Mouse (Mus musculus) CH12.LX (cell line): Measurements from ENCODE around the gene Polr3k. TPM values are rescaled to one million over a fixed set of nuclear protein-coding genes. Genes with fewer than 3 reads are reported as not detected.
A peak's percentile ranks its signal among the peaks of the same experiment; 100 is the strongest.

Experiments
- DNase-seq: peaks from one replicate; pipeline ENCODE4 v3.0.0-alpha.2; 2013; ENCODE audit errors: extremely low read depth
- H3K27ac ChIP-seq: 2 replicates; pipeline ENCODE4 v1.5.1; 2012; ENCODE audit warnings: low read depth, mild to moderate bottlenecking, control low read depth, moderate library complexity; ENCODE audit not compliant: insufficient read depth
- H3K27me3 ChIP-seq: replicated peaks from 2 replicates; pipeline ENCODE3; 2012; ENCODE audit warnings: inconsistent platforms
- H3K36me3 ChIP-seq, 2 experiments: replicated peaks in 1 of 2; 2 replicates each; pipeline versions ENCODE3 to v1.6.1; 2012; ENCODE audit warnings: inconsistent platforms in 1 of 2, low read length in 1 of 2, mild to moderate bottlenecking in 1 of 2, mixed read lengths in 1 of 2, moderate library complexity in 1 of 2; ENCODE audit not compliant: control insufficient read depth in 1 of 2, insufficient read depth in 1 of 2
- H3K4me1 ChIP-seq, 2 experiments: 2 replicates each; pipeline ENCODE4 v1.6.1; 2012; ENCODE audit warnings: inconsistent platforms in 1 of 2, moderate library complexity in 1 of 2; ENCODE audit not compliant: insufficient read depth in 2 of 2, control insufficient read depth in 1 of 2
- H3K4me2 ChIP-seq: 2 replicates; pipeline ENCODE4 v1.6.1; 2012; ENCODE audit warnings: low read depth, mild to moderate bottlenecking, control low read depth; ENCODE audit not compliant: poor library complexity, insufficient read depth, severe bottlenecking
- H3K4me3 ChIP-seq, 3 experiments: fragments of 150-350 bp in 1 of 3; sonication (generic) in 1 of 3; replicated peaks in 1 of 3; 2 replicates each; pipeline versions ENCODE3 to v1.5.1; 2011 to 2012; ENCODE audit warnings: low read depth in 2 of 3, low read length in 2 of 3, mild to moderate bottlenecking in 2 of 3, moderate library complexity in 2 of 3, control low read depth in 1 of 3, improper control_type of control experiment in 1 of 3, inconsistent platforms in 1 of 3, mixed read lengths in 1 of 3; ENCODE audit not compliant: poor library complexity in 1 of 3
- H3K79me2 ChIP-seq: replicated peaks from 2 replicates; pipeline ENCODE4 v1.6.1; 2012; ENCODE audit warnings: mild to moderate bottlenecking, moderate library complexity; ENCODE audit not compliant: control insufficient read depth, poor library complexity, insufficient read depth, severe bottlenecking; ENCODE audit errors: extremely low read depth
- H3K9ac ChIP-seq: 2 replicates; pipeline ENCODE4 v1.6.1; 2012; ENCODE audit warnings: low read depth, mild to moderate bottlenecking, control low read depth, moderate library complexity; ENCODE audit not compliant: insufficient read depth
- H3K9me3 ChIP-seq: replicated peaks from 2 replicates; pipeline ENCODE3; 2012; ENCODE audit warnings: low read length, inconsistent platforms, mixed read lengths
- BHLHE40 ChIP-seq: IDR thresholded peaks from 2 replicates; pipeline ENCODE4 v1.6.1; 2011; ENCODE audit warnings: mild to moderate bottlenecking, low read depth, low read length, improper control_type of control experiment
- CHD1 ChIP-seq: IDR thresholded peaks from 2 replicates; pipeline ENCODE4 v1.6.1; 2012; ENCODE audit warnings: low read depth, low read length, improper control_type of control experiment, inconsistent platforms
- CTCF ChIP-seq, 2 experiments: IDR thresholded peaks in 1 of 2; conservative IDR thresholded peaks in 1 of 2; 2 replicates each; pipeline ENCODE4 v1.5.1; 2011 to 2012; ENCODE audit warnings: low read depth in 2 of 2, low read length in 2 of 2, improper control_type of control experiment in 1 of 2, inconsistent platforms in 1 of 2, mild to moderate bottlenecking in 1 of 2, moderate library complexity in 1 of 2
- ELF1 ChIP-seq: IDR thresholded peaks from 2 replicates; pipeline ENCODE4 v1.6.1; 2014; ENCODE audit warnings: low read depth, mild to moderate bottlenecking, inconsistent platforms, low read length, improper control_type of control experiment
- EP300 ChIP-seq: IDR thresholded peaks from 2 replicates; pipeline ENCODE4 v1.6.1; 2011; ENCODE audit warnings: low read length, improper control_type of control experiment
- ETS1 ChIP-seq: conservative IDR thresholded peaks from 2 replicates; pipeline ENCODE4 v1.6.1; 2012; ENCODE audit warnings: low read depth, mild to moderate bottlenecking, inconsistent platforms, low read length, improper control_type of control experiment, moderate library complexity
- HCFC1 ChIP-seq: IDR thresholded peaks from 2 replicates; pipeline ENCODE4 v1.6.1; 2012; ENCODE audit warnings: low read depth, mild to moderate bottlenecking, inconsistent platforms, low read length, improper control_type of control experiment
- IRF4 ChIP-seq: IDR thresholded peaks from 2 replicates; pipeline ENCODE4 v1.6.1; 2014; ENCODE audit warnings: low read depth, mild to moderate bottlenecking, inconsistent platforms, low read length, improper control_type of control experiment
- JUN ChIP-seq: IDR thresholded peaks from 2 replicates; pipeline ENCODE4 v1.6.1; 2011; ENCODE audit warnings: low read depth, mild to moderate bottlenecking, low read length, improper control_type of control experiment, moderate library complexity; ENCODE audit not compliant: insufficient read depth
- KAT2A ChIP-seq: IDR thresholded peaks from 2 replicates; pipeline ENCODE4 v1.6.1; 2012; ENCODE audit warnings: low read length, improper control_type of control experiment, inconsistent platforms; ENCODE audit not compliant: insufficient replicate concordance
- MAFK ChIP-seq: IDR thresholded peaks from 2 replicates; pipeline ENCODE4 v1.6.1; 2011; ENCODE audit warnings: low read length, improper control_type of control experiment; ENCODE audit not compliant: insufficient replicate concordance
- MAX ChIP-seq: IDR thresholded peaks from 2 replicates; pipeline ENCODE4 v1.6.1; 2011; ENCODE audit warnings: low read length, improper control_type of control experiment
- MAZ ChIP-seq: IDR thresholded peaks from 2 replicates; pipeline ENCODE4 v1.6.1; 2012; ENCODE audit warnings: low read depth, mild to moderate bottlenecking, inconsistent platforms, low read length, improper control_type of control experiment, moderate library complexity
- MEF2A ChIP-seq: IDR thresholded peaks from 2 replicates; pipeline ENCODE4 v1.6.1; 2014; ENCODE audit warnings: low read depth, mild to moderate bottlenecking, inconsistent platforms, low read length, improper control_type of control experiment, borderline replicate concordance
- NELFE ChIP-seq: IDR thresholded peaks from 2 replicates; pipeline ENCODE4 v1.6.1; 2011; ENCODE audit warnings: low read depth, low read length, improper control_type of control experiment
- PAX5 ChIP-seq: IDR thresholded peaks from 2 replicates; pipeline ENCODE4 v1.6.1; 2012; ENCODE audit warnings: low read length, inconsistent platforms, mixed read lengths
- POLR2A ChIP-seq: IDR thresholded peaks from 2 replicates; pipeline ENCODE4 v1.6.1; 2011; ENCODE audit warnings: low read depth, mild to moderate bottlenecking, improper control_type of control experiment, low read length
- POLR2AphosphoS2 ChIP-seq: IDR thresholded peaks from 2 replicates; pipeline ENCODE4 v1.6.1; 2011; ENCODE audit warnings: low read depth, low read length, improper control_type of control experiment
- RAD21 ChIP-seq: IDR thresholded peaks from 2 replicates; pipeline ENCODE4 v1.6.1; 2011; ENCODE audit warnings: low read depth, mild to moderate bottlenecking, low read length, improper control_type of control experiment, moderate library complexity
- RCOR1 ChIP-seq: conservative IDR thresholded peaks from 2 replicates; pipeline ENCODE4 v1.6.1; 2012; ENCODE audit warnings: low read depth, mild to moderate bottlenecking, inconsistent platforms, low read length, improper control_type of control experiment
- SMC3 ChIP-seq: IDR thresholded peaks from 2 replicates; pipeline ENCODE4 v1.6.1; 2011; ENCODE audit warnings: low read depth, low read length, improper control_type of control experiment
- TBP ChIP-seq: conservative IDR thresholded peaks from 2 replicates; pipeline ENCODE4 v1.6.1; 2011; ENCODE audit warnings: low read depth, low read length, improper control_type of control experiment
- TCF12 ChIP-seq: IDR thresholded peaks from 2 replicates; pipeline ENCODE4 v1.6.1; 2014; ENCODE audit warnings: low read depth, mild to moderate bottlenecking, inconsistent platforms, low read length, improper control_type of control experiment
- UBTF ChIP-seq: IDR thresholded peaks from 2 replicates; pipeline ENCODE4 v1.6.1; 2012; ENCODE audit warnings: low read depth, mild to moderate bottlenecking, inconsistent platforms, low read length, improper control_type of control experiment, moderate library complexity
- USF1 ChIP-seq: IDR thresholded peaks from 2 replicates; pipeline ENCODE4 v1.6.1; 2014; ENCODE audit warnings: low read depth, mild to moderate bottlenecking, inconsistent platforms, low read length, improper control_type of control experiment
- USF2 ChIP-seq: conservative IDR thresholded peaks from 2 replicates; pipeline ENCODE4 v1.6.1; 2011; ENCODE audit warnings: low read depth, low read length, improper control_type of control experiment
- ZKSCAN1 ChIP-seq: IDR thresholded peaks from 2 replicates; pipeline ENCODE4 v1.6.1; 2012; ENCODE audit warnings: low read depth, inconsistent platforms, low read length, improper control_type of control experiment, borderline replicate concordance
- ZNF384 ChIP-seq: IDR thresholded peaks from 2 replicates; pipeline ENCODE4 v1.6.1; 2012; ENCODE audit warnings: low read depth, low read length, improper control_type of control experiment, inconsistent platforms
- dilution Hi-C: fragments of 300-500 bp; cut with MboI; formaldehyde crosslinking; loops from 2 replicates; pipeline ENCODE4 v1.14.3; 2020; ENCODE audit warnings: low sequenced_read_pairs; ENCODE audit not compliant: extremely low pct_unique_long_range_greater_than_20kb, extremely low pct_ligation_motif_present
- in situ Hi-C: fragments of 300-500 bp; cut with MboI; formaldehyde crosslinking; loops from 3 replicates; pipeline ENCODE4 v1.14.3; 2019; ENCODE audit warnings: low sequenced_read_pairs, low pct_ligation_motif_present, low pct_unique_long_range_greater_than_20kb, mixed read lengths
- polyA plus RNA-seq: library from polyadenylated mRNA; unstranded; fragments of >175 nt; gene quantifications from 2 replicates; pipeline ENCODE4 v1.2.1, GENCODE M21; 2012; ENCODE audit warnings: low read depth; ENCODE audit not compliant: insufficient read length
- total RNA-seq, 2 experiments: library from RNA; depleted of rRNA; stranded (reverse); fragments of 300-350 nt in 1 of 2; fragments of >200 nt in 1 of 2; gene quantifications; 2 replicates each; pipeline ENCODE4 v1.2.3; 2012 to 2014

Polr3k gene
- total and polyA plus RNA-seq, 3 experiments: 28.5 to 50.7 (median 38.3) TPM

- in situ Hi-C loops: no loop called here
Observed at GRCm38 (mm10) chr2:181883022-181883749, 19.0 kb downstream of the Polr3k start.

DNA sequence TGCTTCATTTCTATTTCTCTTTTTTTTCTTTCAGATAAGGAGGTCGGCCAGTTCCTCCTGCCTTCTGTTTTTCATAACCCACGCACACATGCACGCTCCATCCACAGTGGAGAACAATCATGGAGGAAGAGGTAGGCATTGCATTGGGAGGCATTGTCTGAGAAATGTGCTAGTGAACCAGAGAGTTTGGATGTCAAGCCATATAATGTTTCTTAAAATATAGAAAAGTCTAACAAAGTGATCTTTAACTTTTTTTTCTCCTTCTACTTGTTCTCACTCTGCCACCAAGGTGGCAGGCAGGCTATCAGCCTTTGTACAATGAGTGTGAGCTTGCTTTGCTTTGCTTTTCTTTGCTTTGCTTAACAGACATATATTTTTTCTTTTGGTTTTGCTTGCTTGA, 53.7 kb downstream of the Polr3k start:
- Histone ChIP-seq H3K27ac (no peak overlapping the region), H3K36me3 (no peaks in the 10 kb centered on the region), H3K4me1 (no peaks in the 10 kb centered on the region), H3K79me2 (no peaks in the 10 kb centered on the region), H3K9me3 (no peaks in the 10 kb centered on the region), H3K9ac (no peak overlapping the region), H3K4me3 (no peak overlapping the region), H3K4me2 (no peak overlapping the region), H3K27me3 (no peaks in the 10 kb centered on the region)
- DNase-seq: peak; percentile 69
- no peak for TF ChIP-seq ZKSCAN1
- TF ChIP-seq RAD21: no peak
- no peak for TF ChIP-seq UBTF
- no peak for TF ChIP-seq EP300
- no peak for TF ChIP-seq MAFK
- no peak for TF ChIP-seq USF1
- TF ChIP-seq TBP: no peak
- TF ChIP-seq NELFE: no peak
- no peak for TF ChIP-seq MAX
- no peak for TF ChIP-seq JUN
- no peak for TF ChIP-seq CTCF (conservative IDR thresholded peaks at IDR 0.05 in 1 of 2, IDR thresholded peaks at IDR 0.05 in 1 of 2; ENCODE audit: low read depth in 2 of 2, low read length in 2 of 2)
- no peak for TF ChIP-seq ZNF384
- no peak for TF ChIP-seq POLR2AphosphoS2
- TF ChIP-seq KAT2A: no peak
- no peak for TF ChIP-seq MAZ
- no peak for TF ChIP-seq ETS1
- no peak for TF ChIP-seq ELF1
- no peak for TF ChIP-seq HCFC1
- TF ChIP-seq SMC3: no peak
- no peak for TF ChIP-seq RCOR1
- dilution Hi-C loops (no loop called here), in situ Hi-C loops (no loop called here)

More at GRCm38 (mm10) chr2:181883022-181883749, 19.0 kb downstream of the Polr3k start:
- DNase-seq: no peak
- Histone ChIP-seq H3K4me2 (no peak overlapping the region), H3K4me3 (no peak overlapping the region), H3K9me3 (no peaks in the 10 kb centered on the region), H3K27me3 (no peaks in the 10 kb centered on the region), H3K79me2 (no peaks in the 10 kb centered on the region), H3K27ac (no peak overlapping the region), H3K4me1 (no peaks in the 10 kb centered on the region), H3K36me3 (no peaks in the 10 kb centered on the region), H3K9ac (no peak overlapping the region)
- dilution Hi-C loops: no loop called here
- TF ChIP-seq BHLHE40 (no peak), ETS1 (no peak), IRF4 (no peak), TCF12 (no peak), MAFK (no peak), USF2 (no peak), RAD21 (no peak), CHD1 (no peak), POLR2A (no peak), USF1 (no peak), POLR2AphosphoS2 (no peak), TBP (no peak), RCOR1 (no peak), MAZ (no peak), PAX5 (no peak), NELFE (no peak), UBTF (no peak), MEF2A (no peak)
